Mouse (Mus musculus) testis, adult 2 months (tissue): Measurements from ENCODE around the gene Zfp46.

ENCODE experiments used
- CTCF ChIP-seq: fragments of 200-500 bp; IDR thresholded peaks from 2 replicates; pipeline ENCODE4 v1.5.1; 2012; ENCODE audit warnings: low read depth, mild to moderate bottlenecking, inconsistent platforms, low read length, moderate library complexity; ENCODE audit not compliant: control insufficient read depth, insufficient read depth, insufficient replicate concordance
- POLR2A ChIP-seq: fragments of 200-500 bp; IDR thresholded peaks from 2 replicates; pipeline ENCODE4 v1.6.1; 2012; ENCODE audit warnings: low read depth, mild to moderate bottlenecking, inconsistent platforms, low read length, moderate library complexity; ENCODE audit not compliant: control insufficient read depth

DNA sequence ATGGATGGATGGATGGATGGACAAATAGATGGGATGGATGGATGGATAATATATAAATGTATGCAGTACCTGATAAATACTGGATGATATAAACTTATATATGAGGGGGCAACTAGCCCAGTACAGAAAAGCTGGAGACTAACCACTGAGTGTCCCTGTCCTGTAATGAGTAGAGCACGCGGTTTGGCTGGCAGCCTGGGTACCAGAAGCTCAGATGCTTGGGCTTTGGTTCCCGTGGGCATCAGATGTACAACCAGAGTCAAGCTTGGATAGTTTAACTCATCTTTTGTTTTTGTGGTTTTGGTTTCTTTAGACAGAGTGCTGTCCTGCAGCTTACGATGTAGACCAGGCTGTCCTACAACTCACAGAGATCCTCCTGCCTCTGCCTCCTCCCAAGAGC, 20.9 kb upstream of the Zfp46 start:
- TF ChIP-seq CTCF (no peak), POLR2A (no peak)
